Mouse (Mus musculus) adrenal gland, adult 2 months (tissue): ENCODE data around the gene Hpd. TPM values are rescaled to one million over a fixed set of nuclear protein-coding genes. Genes with fewer than 3 reads are reported as not detected.
A peak's percentile ranks its signal among the peaks of the same experiment; 100 is the strongest.

ENCODE experiments used
- DNase-seq: peaks from one replicate; pipeline ENCODE4 v3.0.0; 2021
- polyA plus RNA-seq: library from polyadenylated mRNA; depleted of rRNA; stranded (reverse); fragments of >200 nt; gene quantifications from 2 replicates; pipeline ENCODE4 v1.2.3, GENCODE M21; 2012
- total RNA-seq, 2 experiments: library from RNA; stranded (reverse); gene quantifications; 2 replicates each; pipeline ENCODE4 v1.2.3; 2021

Hpd gene
- total and polyA plus RNA-seq, 3 experiments, result 2.2 to 11.2 (median 5.0) TPM

GRCm38 (mm10) chr5:123185966-123186365 lies 3.4 kb upstream of the Hpd start:
- DNase-seq, result no peak

- peak; percentile 69 for DNase-seq
Observed at GRCm38 (mm10) chr5:123181536-123181935, 991 bp downstream of the Hpd start.

DNA sequence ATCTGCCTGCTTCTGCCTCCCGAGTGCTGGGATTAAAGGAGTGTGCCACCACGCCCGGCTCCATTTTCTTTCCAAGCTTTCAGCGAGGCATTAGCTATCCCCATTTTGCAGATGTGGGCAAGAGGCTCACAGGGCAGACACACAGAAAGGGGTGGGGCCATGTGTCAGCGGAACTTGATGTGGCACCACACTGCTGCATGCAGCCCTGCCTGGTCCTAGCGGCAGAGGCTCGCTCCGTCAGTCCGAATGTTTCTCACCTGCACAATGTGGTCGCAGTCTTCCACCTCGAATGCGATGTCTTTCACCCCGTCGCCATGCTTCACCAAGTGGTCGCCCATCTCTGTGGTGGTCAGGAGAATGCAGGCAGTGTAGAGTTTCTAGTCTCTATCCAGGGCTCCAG lies 2.1 kb downstream of the Hpd start:
- no peak for DNase-seq

- no peak for DNase-seq
Observed at GRCm38 (mm10) chr5:123178792-123179191, 3.7 kb downstream of the Hpd start.

DNA sequence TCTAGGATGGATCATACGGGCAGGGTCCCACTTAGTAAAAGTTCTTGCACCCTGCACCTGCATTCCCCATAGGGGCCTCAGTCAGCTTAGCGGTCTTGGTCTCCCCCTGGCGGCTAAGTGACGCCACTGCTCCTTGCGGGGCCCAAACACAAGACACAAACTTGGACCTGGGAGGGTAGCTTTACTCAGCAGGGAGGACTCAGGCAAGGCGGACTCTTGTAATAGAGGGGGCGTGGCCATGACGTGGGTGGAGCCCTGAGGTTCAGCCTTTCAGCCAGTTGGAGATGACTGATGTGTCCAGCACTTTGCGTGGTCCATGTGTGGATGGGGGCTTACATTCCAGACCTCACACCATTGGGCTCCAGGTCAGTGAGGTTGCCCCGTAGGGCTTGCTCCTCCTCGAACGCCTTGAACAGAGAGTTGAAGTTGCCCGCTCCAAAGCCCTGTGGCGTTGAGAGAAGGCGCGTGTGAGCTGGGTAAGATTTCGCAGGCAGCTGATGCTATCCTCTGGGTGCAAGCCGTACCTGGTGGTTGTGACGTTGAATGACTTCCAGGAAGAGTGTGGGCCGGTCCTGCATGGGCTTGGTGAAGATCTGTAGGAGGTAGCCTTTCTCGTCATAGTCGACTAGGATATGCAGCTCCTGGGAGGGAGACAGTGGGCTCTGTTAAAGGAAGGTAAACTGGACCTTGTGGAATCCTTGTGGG lies 10.7 kb downstream of the Hpd start:
- peak; percentile 89 for DNase-seq

DNA sequence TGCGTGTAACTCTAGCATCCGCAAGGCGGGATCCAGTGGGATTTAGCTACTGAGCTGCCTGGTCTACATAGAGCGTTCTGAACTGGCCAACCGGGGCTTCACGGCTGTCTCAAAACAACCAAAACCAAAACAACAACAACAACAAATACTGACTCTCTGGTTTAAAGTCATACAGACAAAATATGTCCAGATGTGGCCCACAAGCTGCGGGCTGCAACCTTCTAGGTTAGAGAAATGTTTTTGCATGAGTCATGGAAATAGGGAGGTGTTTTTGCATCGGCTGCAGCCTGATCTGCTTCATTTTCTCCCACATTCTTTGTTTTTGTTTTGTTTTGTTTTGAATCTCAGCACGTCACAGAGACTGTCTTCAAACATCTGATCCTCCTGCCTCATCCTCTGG lies 12.2 kb downstream of the Hpd start:
- DNase-seq, result no peak

- no peak for DNase-seq
Observed at GRCm38 (mm10) chr5:123169284-123169683, 13.2 kb downstream of the Hpd start, which contains the start of gene Psmd9. Gene Psmd9, plus strand, starts transcription at chr5:123169413.

DNA sequence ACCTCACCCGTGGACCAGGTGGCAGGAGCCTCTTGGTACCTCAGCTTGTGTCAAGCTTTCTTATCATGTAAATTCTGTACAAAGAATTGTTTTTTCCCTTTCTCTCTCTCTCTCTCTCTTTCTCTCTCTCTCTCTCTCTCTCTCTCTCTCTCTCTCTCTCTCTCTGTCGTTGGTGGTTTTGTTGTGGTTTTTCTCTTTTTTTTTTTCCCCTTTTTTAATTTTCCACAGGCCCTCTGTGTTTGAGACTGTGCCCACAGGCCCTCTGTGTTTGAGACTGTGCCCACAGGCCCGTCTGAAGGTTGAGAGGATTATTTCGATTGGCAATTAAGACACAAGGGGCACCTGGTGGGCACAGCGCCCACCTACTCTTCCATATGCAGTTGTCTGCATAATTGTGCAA lies 14.9 kb downstream of the Hpd start:
- no peak for DNase-seq

GRCm38 (mm10) chr5:123166437-123166836 lies 16.1 kb downstream of the Hpd start:
- DNase-seq, result no peak

DNA sequence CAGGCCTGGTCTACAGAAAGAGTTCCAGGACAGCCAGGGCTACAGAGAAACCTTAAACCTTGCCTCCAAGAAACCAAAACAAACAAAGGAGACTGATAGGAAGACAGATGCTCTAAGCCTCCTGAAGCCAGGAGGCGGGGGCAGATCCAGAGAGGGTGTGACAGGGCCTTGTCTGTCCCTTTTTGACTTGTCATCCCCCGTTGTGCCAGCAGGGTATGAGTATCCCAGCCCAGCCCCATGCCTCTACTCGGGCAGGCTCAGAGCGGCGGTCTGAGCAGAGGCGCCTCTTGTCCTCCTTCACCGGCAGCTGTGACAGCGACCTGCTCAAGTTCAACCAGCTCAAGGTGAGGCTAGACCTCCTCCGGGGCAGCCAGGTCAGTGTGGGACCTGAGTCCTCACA lies 19.6 kb downstream of the Hpd start:
- DNase-seq, result no peak

DNA sequence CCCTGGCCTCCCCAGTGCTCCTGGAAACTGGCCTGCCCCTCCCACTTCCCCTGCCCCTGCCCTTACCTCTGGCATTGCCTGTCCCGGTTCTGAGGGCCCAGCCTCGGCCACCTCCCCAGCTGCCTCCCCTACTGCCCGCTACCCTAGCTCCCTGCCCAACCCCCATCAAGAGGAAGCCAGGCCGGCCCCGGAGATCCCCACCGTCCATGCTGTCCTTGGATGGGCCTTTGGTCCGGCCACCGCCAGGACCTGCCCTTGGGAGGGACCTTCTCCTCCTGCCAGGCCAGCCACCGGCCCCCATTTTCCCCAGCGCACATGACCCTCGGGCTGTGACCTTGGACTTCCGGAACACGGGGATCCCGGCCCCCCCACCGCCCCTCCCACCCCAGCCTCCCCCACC lies 22.2 kb downstream of the Hpd start:
- DNase-seq, result peak; percentile 85

GRCm38 (mm10) chr5:123159866-123160265 lies 22.7 kb downstream of the Hpd start:
- no peak for DNase-seq

DNA sequence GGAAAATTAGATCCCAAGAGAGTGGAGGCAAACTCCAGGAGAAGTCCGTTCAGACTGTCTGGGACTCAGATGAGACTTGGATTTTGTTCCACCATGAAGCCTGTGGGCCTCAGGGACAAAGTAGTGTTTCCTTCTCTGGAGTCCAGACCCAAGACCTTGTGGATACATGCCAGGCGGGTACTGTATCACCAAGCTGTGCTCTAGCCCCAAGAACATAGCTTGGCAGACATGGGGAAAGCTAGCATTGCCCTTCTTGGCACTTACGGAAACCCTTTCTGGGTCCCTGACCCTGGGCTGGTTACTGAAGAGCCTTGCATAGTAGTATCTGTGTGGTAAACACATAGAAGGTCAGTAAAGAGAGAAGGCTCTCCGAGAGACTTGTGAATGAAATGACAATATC lies 23.1 kb downstream of the Hpd start:
- DNase-seq, result peak; percentile 78

DNA sequence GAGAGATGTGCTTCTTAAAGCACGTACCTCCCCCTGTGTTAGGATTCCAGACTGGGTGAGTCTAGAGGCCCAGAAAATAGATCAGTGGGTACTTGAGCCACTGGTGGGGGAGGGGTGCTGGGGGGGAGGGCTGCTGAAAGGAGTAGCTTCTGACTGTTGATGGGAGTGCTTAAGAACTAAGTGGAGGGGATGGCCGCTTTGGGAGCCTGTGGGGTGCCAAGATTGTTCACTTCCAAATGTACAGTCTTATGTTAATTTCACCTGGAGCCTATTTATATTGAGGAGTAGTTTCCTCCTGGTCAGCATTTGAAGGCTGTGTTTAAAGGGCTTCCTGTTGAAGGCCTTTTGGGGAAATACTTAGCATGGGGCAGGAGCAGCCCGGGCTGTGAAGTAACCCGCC lies 24.6 kb downstream of the Hpd start:
- no peak for DNase-seq

DNA sequence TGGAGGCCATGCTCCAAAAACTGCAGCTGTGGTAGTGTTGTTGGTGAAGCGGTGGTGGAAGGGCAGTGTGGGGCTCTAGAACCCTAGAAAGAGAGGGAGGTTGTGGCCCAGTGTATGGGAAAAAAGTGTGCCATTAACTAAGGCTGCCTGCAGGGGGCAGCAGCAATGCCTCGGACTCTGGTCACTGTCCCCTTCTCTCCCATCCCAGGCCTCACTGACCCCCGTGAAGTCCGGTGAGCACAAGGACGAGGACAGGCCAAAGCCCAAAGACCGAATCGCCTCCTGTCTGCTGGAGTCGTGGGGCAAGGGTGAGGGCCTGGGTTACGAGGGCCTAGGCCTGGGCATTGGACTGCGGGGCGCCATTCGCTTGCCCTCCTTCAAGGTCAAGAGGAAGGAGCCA lies 25.8 kb downstream of the Hpd start:
- DNase-seq, result no peak

DNA sequence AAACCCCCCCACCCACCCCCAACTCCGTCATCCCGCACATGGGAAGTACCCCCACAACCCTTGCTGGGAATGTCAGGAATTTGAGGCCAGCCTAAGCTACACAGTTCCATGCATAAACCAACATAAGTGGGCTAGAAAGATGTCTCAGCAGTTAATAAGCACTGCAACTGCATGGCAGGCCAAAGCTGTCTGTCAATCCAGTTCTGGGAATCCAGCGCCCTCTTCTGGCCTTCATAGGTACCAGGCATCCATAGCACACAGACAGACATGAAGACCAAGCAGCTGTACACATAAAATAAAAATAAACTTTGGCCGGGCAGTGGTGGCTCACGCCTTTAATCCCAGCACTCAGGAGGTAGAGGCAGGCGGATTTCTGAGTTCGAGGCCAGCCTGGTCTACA lies 27.1 kb downstream of the Hpd start:
- DNase-seq, result peak; percentile 66

DNA sequence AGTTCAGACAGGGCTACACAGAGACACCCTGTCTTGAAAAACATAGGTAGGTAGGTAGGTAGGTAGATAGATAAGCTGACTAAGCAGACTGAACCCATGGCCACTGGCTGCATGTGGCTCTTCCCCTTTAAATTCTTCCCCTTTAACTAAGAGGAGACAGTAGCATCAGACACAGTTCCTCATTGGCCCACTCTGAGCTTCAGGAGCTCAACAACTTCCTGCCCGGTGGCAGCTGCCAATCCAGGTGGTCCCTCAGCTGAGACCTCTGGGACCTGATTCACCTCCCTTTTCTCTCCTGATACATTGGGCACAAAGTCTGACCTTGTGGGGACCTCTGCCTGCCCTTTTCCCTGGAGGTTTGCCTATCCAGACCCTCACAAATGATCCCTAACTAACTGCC lies 29.6 kb downstream of the Hpd start:
- DNase-seq, result no peak

- no peak for DNase-seq
Observed at GRCm38 (mm10) chr5:123151707-123152362, 30.7 kb downstream of the Hpd start.

DNA sequence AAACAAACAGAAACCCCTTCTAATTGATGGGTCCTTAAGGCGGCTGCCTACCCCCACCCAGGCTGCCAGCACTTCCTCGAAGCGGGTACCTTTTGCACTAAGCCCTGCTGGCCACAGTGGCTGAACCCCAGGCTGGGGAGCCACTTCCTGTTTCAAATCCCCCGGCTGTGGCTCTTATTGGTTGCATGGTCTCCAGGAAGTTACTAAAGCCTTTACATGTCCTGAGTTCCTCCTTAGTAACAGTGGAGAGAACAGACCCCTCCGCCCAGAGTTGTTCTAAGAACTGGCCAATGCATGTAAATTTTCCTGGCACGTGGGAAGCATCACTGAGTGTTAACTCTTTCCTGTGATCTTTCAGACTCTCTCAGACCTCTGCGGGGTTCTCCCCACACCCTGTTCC lies 31.4 kb downstream of the Hpd start:
- DNase-seq, result no peak

DNA sequence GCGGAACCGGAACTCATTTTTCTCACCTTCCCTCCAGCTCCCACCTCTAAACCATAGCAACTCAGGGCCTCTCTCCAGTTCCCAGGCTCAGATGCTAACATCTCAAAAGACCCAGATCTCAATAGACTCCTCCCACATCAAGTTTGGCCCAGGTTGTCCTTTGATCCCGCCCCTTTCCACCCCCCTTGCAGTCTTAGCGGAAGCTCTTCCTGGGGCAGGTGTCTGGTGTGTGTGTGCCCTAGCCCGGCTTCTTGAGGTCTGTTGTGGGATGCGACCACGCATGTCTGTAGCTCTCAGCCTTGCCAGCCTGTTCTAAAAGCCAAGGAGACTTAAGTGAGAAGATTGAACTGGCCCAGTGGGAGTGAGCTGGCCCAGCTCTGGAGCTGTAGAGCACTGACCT lies 31.9 kb downstream of the Hpd start:
- DNase-seq, result no peak

GRCm38 (mm10) chr5:123149451-123150400 lies 32.8 kb downstream of the Hpd start:
- DNase-seq, result peak; percentile 92

DNA sequence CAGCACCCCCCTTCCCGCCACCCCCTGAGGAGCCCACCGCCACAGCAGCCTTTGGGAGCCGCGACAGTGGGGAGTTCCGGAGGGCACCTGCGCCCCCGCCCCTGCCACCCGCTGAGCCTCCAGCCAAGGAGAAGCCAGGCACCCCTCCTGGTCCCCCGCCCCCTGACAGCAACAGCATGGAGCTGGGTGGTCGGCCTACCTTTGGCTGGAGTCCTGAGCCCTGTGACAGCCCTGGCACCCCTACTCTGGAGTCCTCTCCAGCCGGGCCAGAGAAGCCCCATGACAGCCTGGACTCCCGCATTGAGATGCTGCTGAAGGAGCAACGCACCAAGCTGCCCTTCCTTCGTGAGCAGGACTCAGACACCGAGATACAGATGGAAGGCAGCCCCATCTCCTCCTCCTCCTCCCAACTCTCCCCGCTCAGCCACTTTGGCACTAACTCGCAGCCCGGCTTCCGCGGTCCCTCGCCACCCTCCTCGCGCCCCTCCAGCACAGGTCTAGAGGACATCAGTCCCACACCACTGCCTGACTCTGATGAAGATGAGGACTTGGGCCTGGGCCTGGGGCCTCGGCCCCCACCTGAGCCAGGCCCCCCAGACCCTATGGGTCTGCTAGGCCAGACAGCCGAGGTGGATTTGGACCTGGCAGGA lies 34.3 kb downstream of the Hpd start:
- no peak for DNase-seq
